Mouse (Mus musculus) bone marrow macrophage, adult 2 months (primary cell): ENCODE measurements around the gene Ddx19b.

ENCODE experiments used
- CTCF ChIP-seq: IDR thresholded peaks from 2 replicates; pipeline ENCODE4 v1.5.1; 2012; ENCODE audit warnings: low read depth, mild to moderate bottlenecking, low read length, moderate library complexity
- POLR2A ChIP-seq: IDR thresholded peaks from 2 replicates; pipeline ENCODE4 v1.6.1; 2012; ENCODE audit warnings: mild to moderate bottlenecking, low read depth, low read length, borderline replicate concordance

DNA sequence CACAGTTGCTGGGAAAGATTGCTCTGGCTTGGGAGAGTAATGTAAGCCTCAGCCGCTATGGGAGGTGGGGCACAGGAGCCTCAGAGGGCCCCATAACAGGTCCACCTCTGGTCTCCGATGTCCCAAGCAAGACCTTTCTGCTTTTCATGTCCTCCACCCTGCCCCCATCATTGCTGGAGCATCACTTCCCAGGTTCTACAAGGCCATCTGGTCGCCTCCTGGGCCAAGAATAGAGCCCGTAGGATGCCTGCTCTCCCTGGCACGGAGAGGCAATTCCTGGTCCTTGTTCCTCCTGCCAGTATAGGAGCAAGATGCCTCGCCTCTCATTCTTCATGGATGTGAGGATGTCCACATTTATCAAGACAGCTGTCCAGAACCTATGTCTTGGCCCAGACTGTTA, 71.6 kb downstream of the Ddx19b start:
- TF ChIP-seq CTCF (no peak), POLR2A (no peak)
